Mouse (Mus musculus) embryonic fibroblast, embryonic 13.5 days (primary cell): ENCODE data around the gene Pcbp1.

Experiments
- CTCF ChIP-seq: IDR thresholded peaks from 2 replicates; pipeline ENCODE4 v1.5.1; 2011; ENCODE audit warnings: mild to moderate bottlenecking, control low read depth, low read length, moderate library complexity, borderline replicate concordance; ENCODE audit not compliant: insufficient read depth
- POLR2A ChIP-seq: IDR thresholded peaks from 2 replicates; pipeline ENCODE4 v1.6.1; 2011; ENCODE audit warnings: low read depth, mild to moderate bottlenecking, control low read depth, low read length, moderate library complexity

DNA sequence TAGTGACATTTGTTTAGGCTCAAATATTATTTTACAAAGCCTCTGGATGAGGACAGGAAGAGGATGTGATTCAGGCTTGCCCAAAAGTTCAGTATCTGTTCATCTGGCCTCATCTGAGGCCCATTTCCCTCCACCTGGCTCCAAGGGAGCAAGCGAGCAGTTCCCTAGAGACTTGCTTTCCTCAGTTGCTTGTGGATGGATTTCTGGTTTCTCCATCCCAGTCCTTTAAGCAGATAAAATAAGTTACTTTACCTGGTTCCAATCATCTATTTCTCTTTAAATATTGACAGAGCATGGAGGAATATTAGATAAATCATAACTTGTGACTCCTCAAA is 2.3 kb upstream of the Pcbp1 start:
- no peak for TF ChIP-seq CTCF
- no peak for TF ChIP-seq POLR2A
